Mouse (Mus musculus) brain, adult 10 weeks (tissue): ENCODE results near the gene Bnip3. TPM values are rescaled to one million over a fixed set of nuclear protein-coding genes. Genes with fewer than 3 reads are reported as not detected.

Source experiments
- polyA plus RNA-seq: library from polyadenylated mRNA; stranded (reverse); fragments of 350-450 nt; fragmentation: Illumina TruSeq; extraction: RNeasy Lipid Tissue Mini Kit (QIAGEN cat#74804); gene quantifications from one replicate; pipeline ENCODE4 v1.2.3, GENCODE M21; 2015; ENCODE audit warnings: low read depth, low replicate concordance

Gene Bnip3
- polyA plus RNA-seq: 279 TPM

GRCm38 (mm10) chr7:138909277-138910192 lies at the start of gene Bnip3:
Bnip3 (minus strand) TSS chr7:138909519.

GRCm38 (mm10) chr7:138940612-138941461 lies 31.5 kb upstream of the Bnip3 start, which contains the start of gene Jakmip3:
Jakmip3 (plus strand) TSS chr7:138940730.

DNA sequence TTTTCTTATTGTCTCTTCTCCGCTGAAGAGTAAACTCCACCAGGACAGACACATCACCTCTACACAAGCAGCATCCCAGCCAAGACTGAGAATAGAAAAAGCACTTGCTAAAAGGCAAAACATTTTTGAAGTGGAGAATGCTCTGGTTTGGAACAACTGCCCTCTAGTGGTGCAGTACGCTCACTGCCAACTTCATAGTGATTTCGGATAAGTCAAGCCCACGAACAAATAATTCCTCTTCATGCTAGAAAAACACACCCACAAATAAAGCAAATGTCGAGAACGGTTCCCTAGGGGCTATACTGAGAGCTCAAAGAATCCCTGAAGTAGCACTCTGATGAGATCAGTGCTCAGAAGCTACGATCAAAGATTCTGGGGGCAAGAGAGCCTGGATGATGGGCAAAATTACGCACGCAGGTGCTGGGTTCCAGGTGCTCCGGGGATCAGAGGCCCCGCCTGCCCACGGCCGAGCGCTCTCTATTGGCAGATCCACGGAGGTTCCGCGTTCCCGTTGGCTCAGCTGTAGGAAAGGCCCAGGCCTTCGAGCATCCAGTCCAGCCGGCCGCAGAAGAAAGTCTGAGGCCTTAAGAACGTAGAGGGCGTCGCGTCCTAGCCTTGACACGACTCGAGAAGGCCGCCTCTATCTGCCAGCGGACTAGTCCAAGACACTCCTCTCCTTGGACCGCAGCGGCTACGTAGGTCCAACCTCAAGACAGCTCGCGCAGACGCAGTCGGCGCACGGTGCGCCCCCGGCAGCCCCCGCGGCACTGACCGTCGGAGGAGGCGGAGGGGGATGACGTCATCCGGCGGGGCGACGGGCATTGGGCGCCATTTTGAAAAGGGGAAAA lies 63.6 kb downstream of the Bnip3 start, which contains the start of the genes Ppp2r2d and Mapk1ip1:
TSS of gene Ppp2r2d (plus strand) at position 536 of the 848 bp plus-strand sequence.
TSS of gene Mapk1ip1 (minus strand) at position 730 of the 848 bp plus-strand sequence.

Other genes starting within 250 kb of the Bnip3 start
- 95.6 TPM for gene Ppp2r2d, start 63.4 kb downstream of the Bnip3 start, polyA plus RNA-seq
- 39.7 TPM for gene Mapk1ip1, start 63.2 kb downstream of the Bnip3 start, polyA plus RNA-seq
- gene Jakmip3, start 31.2 kb upstream of the Bnip3 start, polyA plus RNA-seq: 28.0 TPM
- gene Dpysl4, start 176.5 kb upstream of the Bnip3 start, polyA plus RNA-seq: 32.9 TPM